Mouse (Mus musculus): ENCODE results near the gene Nceh1. TPM values are rescaled to one million over a fixed set of nuclear protein-coding genes. Genes with fewer than 3 reads are reported as not detected.

The Nceh1 gene
- polyA plus RNA-seq, 1 experiment from 2014 or later: 11.2 TPM

GRCm38 (mm10) chr3:27195573-27196227, 12.9 kb downstream of the Nceh1 start:
- Histone ChIP-seq H3K27ac (no peak overlapping the region), H3K4me2 (no peak overlapping the region), H3K4me3 (no peak overlapping the region), H3K9me3 (no peaks in the 10 kb centered on the region), H3K27me3 (replicated peaks) (no peaks in the 10 kb centered on the region), H3K4me1 (no peaks in the 10 kb centered on the region), H3K36me3 (replicated peaks) (no peaks in the 10 kb centered on the region), H3K9ac (no peak overlapping the region)
- WGBS: 85% methylated on average over 8 of the region's 8 CpGs
- peak; percentile 48; the same call in 1 of the 2 replicates for ATAC-seq (replicated peaks)

DNA sequence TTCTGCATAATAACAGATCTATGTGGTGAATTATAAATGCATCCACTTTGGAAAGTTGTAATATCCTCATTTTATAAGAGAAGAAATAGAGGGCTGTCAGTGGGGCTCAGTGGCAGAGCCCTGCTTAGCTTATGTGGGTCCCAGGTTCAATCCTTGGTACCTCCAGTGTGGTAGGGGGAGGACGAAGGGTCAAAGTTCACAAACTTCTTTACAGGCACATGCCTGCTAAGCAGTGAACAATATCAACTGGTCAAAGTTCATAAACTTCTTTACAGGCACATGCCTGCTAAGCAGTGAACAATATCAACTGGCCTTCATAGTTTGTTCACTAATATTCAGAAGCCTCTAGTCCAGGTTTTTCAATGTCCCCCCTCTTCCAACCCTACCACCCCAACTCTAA, 13.8 kb downstream of the Nceh1 start:
- H3K27me3 ChIP-seq (replicated peaks): no peaks in the 10 kb centered on the region
- H3K9ac ChIP-seq: no peak overlapping the region
- H3K4me2 ChIP-seq: no peak overlapping the region
- no peak for ATAC-seq (replicated peaks)
- H3K27ac ChIP-seq: no peak overlapping the region
- no peak overlapping the region for H3K4me3 ChIP-seq
- no peaks in the 10 kb centered on the region for H3K9me3 ChIP-seq
- WGBS: 88% methylated on average over 1 of the region's 1 CpGs
- no peaks in the 10 kb centered on the region for H3K36me3 ChIP-seq (replicated peaks)
- H3K4me1 ChIP-seq: no peaks in the 10 kb centered on the region

- 81% methylated on average over 5 of the region's 5 CpGs for WGBS
- Histone ChIP-seq H3K27me3 (replicated peaks) (no peaks in the 10 kb centered on the region), H3K4me3 (no peak overlapping the region), H3K4me2 (no peak overlapping the region), H3K9ac (no peak overlapping the region), H3K9me3 (no peaks in the 10 kb centered on the region), H3K27ac (no peak overlapping the region), H3K4me1 (no peaks in the 10 kb centered on the region), H3K36me3 (replicated peaks) (no peaks in the 10 kb centered on the region)
- no peak for ATAC-seq (replicated peaks)
Measured at GRCm38 (mm10) chr3:27197816-27198215, 15.1 kb downstream of the Nceh1 start.

DNA sequence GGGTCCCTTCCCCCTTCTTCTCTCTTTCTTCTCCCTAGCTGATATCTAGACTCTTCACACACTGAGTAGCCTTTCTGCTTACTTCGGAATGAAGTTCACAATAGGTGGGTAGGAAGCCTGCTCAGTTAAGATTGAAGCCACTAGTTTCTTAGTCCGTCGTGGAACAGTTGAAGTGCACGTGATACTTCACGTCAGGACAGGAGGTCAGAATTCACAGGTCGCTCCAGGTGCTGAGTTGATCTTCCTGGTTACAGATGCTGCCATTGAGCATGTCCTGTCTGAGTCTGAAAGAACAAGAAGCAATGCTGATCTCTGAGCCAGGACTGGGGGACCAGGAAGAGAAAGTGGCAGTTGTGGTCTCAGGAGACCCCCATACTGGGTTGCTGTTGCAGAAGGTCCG, 16.4 kb downstream of the Nceh1 start:
- Histone ChIP-seq H3K27me3 (replicated peaks) (no peaks in the 10 kb centered on the region), H3K4me3 (no peak overlapping the region)
- WGBS: 91% methylated on average over 7 of the region's 7 CpGs

GRCm38 (mm10) chr3:27201728-27202411, 19.1 kb downstream of the Nceh1 start:
- 87% methylated on average over 5 of the region's 5 CpGs for WGBS
- H3K9me3 ChIP-seq: no peaks in the 10 kb centered on the region
- ATAC-seq (replicated peaks): no peak
- no peak overlapping the region for H3K4me3 ChIP-seq
- H3K4me1 ChIP-seq: no peaks in the 10 kb centered on the region
- no peaks in the 10 kb centered on the region for H3K27me3 ChIP-seq (replicated peaks)
- H3K27ac ChIP-seq: no peak overlapping the region
- H3K9ac ChIP-seq: no peak overlapping the region
- H3K36me3 ChIP-seq (replicated peaks): no peaks in the 10 kb centered on the region
- H3K4me2 ChIP-seq: no peak overlapping the region

More for the DNA sequence above, 16.4 kb downstream of the Nceh1 start:
- H3K36me3 ChIP-seq (replicated peaks): no peaks in the 10 kb centered on the region
- no peaks in the 10 kb centered on the region for H3K9me3 ChIP-seq
- H3K4me1 ChIP-seq: no peaks in the 10 kb centered on the region
- H3K9ac ChIP-seq: no peak overlapping the region
- no peak overlapping the region for H3K27ac ChIP-seq
- no peak overlapping the region for H3K4me2 ChIP-seq
- ATAC-seq (replicated peaks): no peak

DNA sequence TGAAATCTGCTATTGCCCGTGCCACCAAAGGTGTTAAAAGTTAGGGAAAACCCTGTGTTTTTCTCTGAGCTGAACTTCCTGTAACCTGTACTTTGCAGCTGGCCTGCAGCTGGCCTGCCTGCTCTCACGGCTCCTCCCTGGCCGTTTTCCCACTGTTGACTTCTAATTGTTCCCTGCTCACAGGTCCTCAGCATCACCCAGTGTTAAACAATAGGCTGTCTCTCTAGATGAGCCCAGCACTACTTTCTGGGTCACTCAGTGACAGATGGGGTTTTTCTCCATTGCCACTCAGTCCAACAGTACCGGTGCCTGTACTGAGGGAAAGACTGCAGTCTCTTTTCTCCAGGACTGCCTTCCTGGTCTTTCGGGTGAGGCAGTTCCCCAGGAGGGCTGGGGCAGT, 22.3 kb downstream of the Nceh1 start:
- WGBS: 44% methylated on average over 5 of the region's 5 CpGs
- Histone ChIP-seq H3K4me2 (no peak overlapping the region), H3K4me1 (no peaks in the 10 kb centered on the region), H3K4me3 (no peak overlapping the region), H3K9ac (no peak overlapping the region), H3K27ac (no peak overlapping the region), H3K36me3 (replicated peaks) (no peaks in the 10 kb centered on the region), H3K27me3 (replicated peaks) (no peaks in the 10 kb centered on the region), H3K9me3 (no peaks in the 10 kb centered on the region)
- ATAC-seq (replicated peaks): no peak

DNA sequence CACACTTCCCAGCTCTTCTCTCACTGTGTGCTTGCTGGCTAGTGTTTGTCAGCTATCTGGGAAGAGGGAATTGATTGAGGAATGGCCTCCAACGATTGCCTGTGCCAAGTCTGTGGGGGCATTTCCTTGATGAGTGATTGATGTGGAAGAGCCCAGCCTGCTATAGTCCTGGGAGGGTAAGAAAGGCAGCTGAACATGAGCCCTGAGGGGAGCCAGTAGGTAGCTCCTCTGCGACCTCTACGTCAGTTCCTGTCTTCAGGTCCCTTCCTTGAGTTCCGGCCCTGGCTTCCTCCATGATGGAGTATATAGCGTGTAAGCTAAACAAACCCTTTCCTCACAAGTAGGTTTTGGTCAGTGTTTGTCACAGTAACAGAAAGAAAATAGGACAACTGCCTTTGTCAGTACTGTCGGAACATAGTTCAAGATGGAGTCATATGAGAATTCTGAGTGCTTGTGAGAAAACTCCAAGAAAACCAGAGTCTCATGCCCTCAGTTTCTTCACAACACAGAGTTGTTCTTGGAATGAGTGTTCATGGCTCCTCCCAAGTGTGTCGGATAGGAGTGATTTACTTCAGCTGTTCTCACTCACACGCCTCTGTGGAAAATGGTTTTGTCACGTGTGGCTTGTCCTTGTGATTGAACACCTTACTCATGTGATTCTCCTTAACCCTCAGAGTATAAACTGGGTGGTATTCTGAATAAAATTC, 22.9 kb downstream of the Nceh1 start:
- ATAC-seq (replicated peaks): no peak
- no peak overlapping the region for H3K27ac ChIP-seq

DNA sequence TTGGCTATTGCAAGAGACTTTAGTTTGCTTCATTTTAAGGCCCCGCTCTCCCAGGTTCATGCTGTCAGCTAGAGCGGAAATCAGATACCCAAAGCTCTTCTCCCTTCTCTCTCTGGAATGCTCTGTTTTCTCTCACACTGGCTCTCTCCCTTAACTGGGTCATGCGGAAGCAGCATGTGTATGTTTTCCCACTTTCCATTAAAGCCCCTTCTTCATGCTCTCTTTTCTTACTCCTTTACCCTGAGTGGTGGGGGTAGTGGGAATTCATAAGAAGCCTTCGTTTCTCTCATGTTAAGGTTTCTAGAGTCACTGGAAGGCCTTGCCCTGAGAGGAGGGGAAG, 23.4 kb downstream of the Nceh1 start:
- ATAC-seq (replicated peaks): no peak
- Histone ChIP-seq H3K9ac (no peak overlapping the region), H3K27me3 (replicated peaks) (no peaks in the 10 kb centered on the region), H3K4me1 (no peaks in the 10 kb centered on the region), H3K4me2 (no peak overlapping the region), H3K36me3 (replicated peaks) (no peaks in the 10 kb centered on the region), H3K9me3 (no peaks in the 10 kb centered on the region), H3K4me3 (no peak overlapping the region), H3K27ac (no peak overlapping the region)
- WGBS: 94% methylated on average over 4 of the region's 4 CpGs

More for the DNA sequence above, 22.9 kb downstream of the Nceh1 start:
- Histone ChIP-seq H3K27me3 (replicated peaks) (no peaks in the 10 kb centered on the region), H3K4me3 (no peak overlapping the region), H3K9me3 (no peaks in the 10 kb centered on the region), H3K9ac (no peak overlapping the region), H3K36me3 (replicated peaks) (no peaks in the 10 kb centered on the region), H3K4me2 (no peak overlapping the region), H3K4me1 (no peaks in the 10 kb centered on the region)
- WGBS: 82% methylated on average over 9 of the region's 9 CpGs

GRCm38 (mm10) chr3:27206577-27206976, 23.8 kb downstream of the Nceh1 start:
- H3K9me3 ChIP-seq: no peaks in the 10 kb centered on the region
- 85% methylated on average over 8 of the region's 8 CpGs for WGBS
- ATAC-seq (replicated peaks): no peak
- no peaks in the 10 kb centered on the region for H3K36me3 ChIP-seq (replicated peaks)
- no peaks in the 10 kb centered on the region for H3K4me1 ChIP-seq
- no peak overlapping the region for H3K27ac ChIP-seq
- no peak overlapping the region for H3K9ac ChIP-seq
- no peaks in the 10 kb centered on the region for H3K27me3 ChIP-seq (replicated peaks)
- H3K4me3 ChIP-seq: no peak overlapping the region
- no peak overlapping the region for H3K4me2 ChIP-seq

DNA sequence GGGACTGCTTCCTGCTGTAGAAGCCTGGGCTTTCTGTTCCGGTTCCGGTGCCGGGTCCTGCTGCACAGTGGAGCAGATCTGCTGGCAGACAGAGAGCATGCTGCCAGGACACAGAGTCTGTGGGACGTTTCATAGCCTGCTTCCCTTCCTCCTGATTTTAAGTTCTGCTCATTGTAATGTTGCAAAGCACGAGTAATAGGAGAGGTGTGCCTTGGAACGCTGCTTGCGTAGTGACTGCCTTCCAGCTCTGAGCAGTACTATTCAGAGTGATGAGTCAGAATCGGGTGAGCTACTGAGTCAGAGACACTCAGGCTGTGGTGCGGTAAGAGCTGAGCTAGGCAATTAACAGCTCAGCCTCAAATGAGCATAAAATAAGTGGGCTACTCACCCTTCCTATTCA, 26.9 kb downstream of the Nceh1 start:
- no peak overlapping the region for H3K4me2 ChIP-seq
- H3K27me3 ChIP-seq (replicated peaks): no peaks in the 10 kb centered on the region
- H3K27ac ChIP-seq: no peak overlapping the region
- 89% methylated on average over 9 of the region's 9 CpGs for WGBS
- no peaks in the 10 kb centered on the region for H3K4me1 ChIP-seq
- H3K9me3 ChIP-seq: no peaks in the 10 kb centered on the region
- no peaks in the 10 kb centered on the region for H3K36me3 ChIP-seq (replicated peaks)
- H3K4me3 ChIP-seq: no peak overlapping the region
- ATAC-seq (replicated peaks): no peak
- H3K9ac ChIP-seq: no peak overlapping the region

DNA sequence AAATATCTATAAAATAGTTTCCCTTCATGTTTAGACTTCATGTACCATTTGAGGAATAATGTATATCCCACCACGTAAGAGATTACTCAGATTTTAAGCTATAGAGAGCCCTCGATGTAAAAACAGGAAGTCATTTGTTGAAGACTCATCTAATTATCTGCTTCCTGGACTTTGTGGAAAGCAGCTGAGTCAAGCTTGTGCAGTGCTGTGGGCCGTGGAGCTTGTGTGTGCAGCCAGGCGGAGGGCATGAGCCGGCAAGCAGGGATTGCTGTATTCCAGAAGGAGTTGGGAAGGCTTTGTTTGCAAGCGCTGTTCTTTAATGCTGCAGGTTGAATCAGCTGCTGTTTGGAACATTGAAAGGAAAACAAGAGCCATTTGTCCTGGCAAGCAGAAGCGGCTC, 27.5 kb downstream of the Nceh1 start:
- WGBS: 41% methylated on average over 7 of the region's 7 CpGs
- no peaks in the 10 kb centered on the region for H3K4me1 ChIP-seq
- H3K9ac ChIP-seq: no peak overlapping the region
- no peak overlapping the region for H3K27ac ChIP-seq
- H3K9me3 ChIP-seq: no peaks in the 10 kb centered on the region
- H3K4me3 ChIP-seq: no peak overlapping the region
- no peak for ATAC-seq (replicated peaks)
- no peaks in the 10 kb centered on the region for H3K27me3 ChIP-seq (replicated peaks)
- no peak overlapping the region for H3K4me2 ChIP-seq
- no peaks in the 10 kb centered on the region for H3K36me3 ChIP-seq (replicated peaks)

- no peaks in the 10 kb centered on the region for H3K36me3 ChIP-seq (replicated peaks)
- no peaks in the 10 kb centered on the region for H3K4me1 ChIP-seq
- H3K9ac ChIP-seq: no peak overlapping the region
- no peak overlapping the region for H3K4me2 ChIP-seq
- H3K27ac ChIP-seq: no peak overlapping the region
- no peaks in the 10 kb centered on the region for H3K27me3 ChIP-seq (replicated peaks)
- no peak overlapping the region for H3K4me3 ChIP-seq
- WGBS: 89% methylated on average over 8 of the region's 8 CpGs
- no peak for ATAC-seq (replicated peaks)
- no peaks in the 10 kb centered on the region for H3K9me3 ChIP-seq
Measured at GRCm38 (mm10) chr3:27214016-27214816, 31.5 kb downstream of the Nceh1 start.

Measured in midbrain, embryonic 15.5 days (tissue).